Mouse (Mus musculus): Measurements from ENCODE around the gene Bfsp2. TPM values are rescaled to one million over a fixed set of nuclear protein-coding genes. Genes with fewer than 3 reads are reported as not detected.

Bfsp2 gene
- total RNA-seq, 2 experiments from 2014 or later = 0.84 to 1.2 TPM

GRCm38 (mm10) chr9:103485606-103486005 is 5.4 kb upstream of the Bfsp2 start:
- DNase-seq = no peak

- peak; percentile 37 to 46 for DNase-seq
These were observed 492 bp upstream of the Bfsp2 start for GRCm38 (mm10) chr9:103480603-103481220.

GRCm38 (mm10) chr9:103475414-103475813 is 4.8 kb downstream of the Bfsp2 start:
- DNase-seq = no peak

- DNase-seq = no peak
These were observed 6.1 kb downstream of the Bfsp2 start for GRCm38 (mm10) chr9:103473915-103474688.

DNA sequence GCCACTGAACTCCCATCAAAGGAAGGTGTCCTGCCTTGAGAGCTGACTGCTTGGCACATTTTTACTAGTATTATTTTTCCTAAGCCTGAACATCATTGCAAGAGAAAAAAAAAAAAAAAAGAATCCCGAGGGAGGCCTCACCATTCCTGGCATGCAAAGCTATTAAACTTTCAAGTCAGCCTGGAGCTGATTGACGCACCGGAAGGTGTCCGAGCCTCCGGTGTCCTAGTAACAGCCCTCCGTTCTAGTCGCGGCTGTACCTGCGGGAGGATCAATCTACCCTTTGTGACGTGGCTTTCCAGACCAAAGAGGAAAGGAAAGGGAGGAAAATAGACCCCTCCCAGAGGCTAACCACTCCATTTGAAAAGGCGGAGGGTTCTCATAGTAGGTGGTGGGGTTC is 8.4 kb downstream of the Bfsp2 start:
- no peak for DNase-seq

DNA sequence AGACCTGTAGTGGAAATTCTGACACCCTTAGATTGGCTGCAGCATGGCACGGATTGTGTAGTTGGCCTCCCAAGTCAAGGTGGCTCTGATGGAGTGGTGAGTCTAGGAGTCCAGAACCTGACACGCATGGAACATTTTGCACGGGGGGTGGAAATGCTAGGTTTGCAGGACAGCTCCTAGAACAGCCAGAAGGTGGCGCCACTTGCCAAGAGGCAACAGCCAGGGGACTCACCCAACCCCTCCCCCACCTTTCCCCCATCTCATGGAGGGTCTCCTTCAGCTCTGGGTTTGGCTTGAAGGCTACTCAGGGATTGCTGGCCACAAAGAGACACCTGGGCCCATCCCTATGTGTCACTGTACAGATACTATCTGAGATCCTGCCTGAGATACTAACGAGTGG is 10.7 kb downstream of the Bfsp2 start:
- DNase-seq = no peak

- no peak for DNase-seq
These were observed 11.3 kb downstream of the Bfsp2 start for GRCm38 (mm10) chr9:103468911-103469310.

DNA sequence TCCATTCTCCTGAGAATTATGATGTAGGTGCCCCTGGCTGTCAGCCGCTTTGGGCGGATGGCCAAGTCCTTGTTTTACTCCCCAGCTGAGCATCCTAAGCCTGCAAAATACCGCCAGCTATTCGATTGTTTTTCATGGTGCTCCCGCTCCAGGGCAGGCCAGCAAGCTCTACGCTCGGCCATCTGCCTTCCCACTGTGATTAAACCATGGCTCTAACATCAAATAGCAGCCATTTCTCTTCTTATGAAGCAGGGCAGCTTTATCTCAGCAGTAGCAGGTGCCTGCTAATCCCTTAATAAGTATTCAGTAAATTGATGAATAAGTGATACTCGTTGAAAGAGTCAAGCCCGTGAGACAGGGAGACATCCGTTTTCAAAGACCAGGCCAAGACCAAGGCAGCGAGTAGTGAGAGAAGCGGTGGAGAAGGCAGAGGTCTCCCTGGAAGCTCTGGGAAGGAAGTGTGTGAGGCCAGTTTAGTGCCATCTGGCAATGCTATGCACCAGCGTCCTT is 14.5 kb downstream of the Bfsp2 start:
- DNase-seq = no peak

- DNase-seq = no peak
These were observed 14.9 kb downstream of the Bfsp2 start for GRCm38 (mm10) chr9:103465293-103465692.

GRCm38 (mm10) chr9:103463833-103464232 is 16.4 kb downstream of the Bfsp2 start:
- DNase-seq = no peak

DNA sequence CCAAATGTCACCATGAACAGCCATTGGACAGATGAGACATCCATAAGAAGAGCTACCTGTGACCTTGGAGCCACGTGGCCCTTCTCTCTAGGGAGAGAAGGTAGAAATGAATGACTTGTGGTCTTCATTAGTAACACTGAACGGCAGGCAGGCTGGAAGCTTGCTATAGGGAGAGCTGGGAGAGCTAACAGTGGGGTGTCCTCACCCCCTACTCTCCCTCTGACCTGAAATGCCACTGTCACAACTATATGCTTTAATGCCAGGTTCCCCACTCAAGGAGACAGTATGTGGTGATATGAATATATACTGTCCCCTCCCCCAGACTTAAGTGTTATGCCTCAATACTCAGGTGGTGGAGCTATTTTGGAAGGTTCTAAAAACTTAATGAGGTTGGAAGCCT is 20.4 kb downstream of the Bfsp2 start:
- no peak for DNase-seq

GRCm38 (mm10) chr9:103459307-103459706 is 20.9 kb downstream of the Bfsp2 start:
- DNase-seq = no peak

- no peak for DNase-seq
These were observed 30.6 kb downstream of the Bfsp2 start for GRCm38 (mm10) chr9:103449651-103450050.

DNA sequence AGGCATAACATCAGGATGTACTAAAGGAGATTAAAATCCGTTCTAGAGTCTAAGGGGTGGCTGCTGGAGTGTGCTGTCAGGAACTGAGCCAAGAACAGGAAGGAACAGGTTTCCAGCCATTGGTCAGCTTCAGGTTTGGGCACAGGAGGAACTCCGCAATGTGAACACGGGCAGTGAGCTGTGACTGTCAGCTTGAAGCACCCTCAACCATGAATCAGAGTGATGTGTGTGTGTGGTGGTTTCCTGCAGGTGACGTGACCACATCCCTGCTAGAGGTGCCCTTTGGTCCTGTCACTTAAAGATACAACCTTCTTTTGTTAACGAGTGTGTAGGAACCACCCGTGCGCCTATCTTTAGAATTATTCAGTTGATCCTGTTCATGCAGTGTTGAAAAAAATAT is 31.1 kb downstream of the Bfsp2 start:
- DNase-seq = peak in 1 of 2 experiments; percentile 27

DNA sequence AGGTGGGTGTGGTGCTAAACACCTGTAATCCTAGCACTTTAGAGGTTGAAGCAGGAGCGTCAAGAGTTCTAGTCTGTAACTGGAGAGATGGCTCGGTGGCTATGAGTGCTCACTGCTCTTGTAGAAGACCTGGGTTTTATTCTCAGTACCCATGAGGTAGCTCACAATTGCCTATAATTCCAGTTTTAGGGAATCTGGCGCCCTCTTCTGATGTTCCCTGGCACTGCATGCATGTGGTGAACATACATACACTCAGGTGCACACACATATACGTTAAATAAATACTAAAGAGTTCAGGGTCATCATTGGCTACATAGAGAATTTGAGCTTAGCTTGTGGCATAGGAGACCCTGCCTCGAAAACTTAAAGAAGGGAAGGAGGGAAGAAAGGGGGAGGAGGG is 35.6 kb downstream of the Bfsp2 start:
- no peak for DNase-seq

GRCm38 (mm10) chr9:103443824-103444185 is 36.4 kb downstream of the Bfsp2 start:
- DNase-seq = no peak

GRCm38 (mm10) chr9:103443121-103443823 is 36.9 kb downstream of the Bfsp2 start:
- DNase-seq = no peak

- no peak for DNase-seq
These were observed 39.6 kb downstream of the Bfsp2 start for GRCm38 (mm10) chr9:103440597-103440996.

- peak in 1 of 2 experiments; percentile 44 for DNase-seq
These were observed 43.1 kb downstream of the Bfsp2 start for GRCm38 (mm10) chr9:103437104-103437503.

GRCm38 (mm10) chr9:103434116-103434515 is 46.1 kb downstream of the Bfsp2 start:
- no peak for DNase-seq

- DNase-seq = peak; percentile 31 to 59
These were observed 48.0 kb downstream of the Bfsp2 start for GRCm38 (mm10) chr9:103432122-103432778.

DNA sequence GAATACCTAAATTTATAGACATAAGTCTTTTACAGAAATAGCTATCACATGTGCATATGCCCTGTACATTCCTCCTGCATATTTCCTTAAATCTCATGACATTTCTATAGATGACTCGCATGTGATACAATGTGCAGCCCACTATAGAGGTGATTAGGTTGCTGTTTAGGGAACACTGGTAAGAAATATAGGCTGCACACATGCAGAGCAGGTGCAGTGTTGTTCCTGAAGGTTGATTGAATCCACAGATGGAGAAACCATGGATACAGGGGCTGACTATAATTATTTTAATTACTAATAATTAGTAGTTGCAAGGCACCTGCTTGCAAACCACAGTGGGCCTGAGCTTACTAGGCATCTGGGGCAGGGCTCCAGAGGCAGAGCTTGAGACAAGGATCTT is 48.5 kb downstream of the Bfsp2 start:
- no peak for DNase-seq
